Mouse (Mus musculus): ENCODE measurements around the gene Vps37b.

The Vps37b gene

DNA sequence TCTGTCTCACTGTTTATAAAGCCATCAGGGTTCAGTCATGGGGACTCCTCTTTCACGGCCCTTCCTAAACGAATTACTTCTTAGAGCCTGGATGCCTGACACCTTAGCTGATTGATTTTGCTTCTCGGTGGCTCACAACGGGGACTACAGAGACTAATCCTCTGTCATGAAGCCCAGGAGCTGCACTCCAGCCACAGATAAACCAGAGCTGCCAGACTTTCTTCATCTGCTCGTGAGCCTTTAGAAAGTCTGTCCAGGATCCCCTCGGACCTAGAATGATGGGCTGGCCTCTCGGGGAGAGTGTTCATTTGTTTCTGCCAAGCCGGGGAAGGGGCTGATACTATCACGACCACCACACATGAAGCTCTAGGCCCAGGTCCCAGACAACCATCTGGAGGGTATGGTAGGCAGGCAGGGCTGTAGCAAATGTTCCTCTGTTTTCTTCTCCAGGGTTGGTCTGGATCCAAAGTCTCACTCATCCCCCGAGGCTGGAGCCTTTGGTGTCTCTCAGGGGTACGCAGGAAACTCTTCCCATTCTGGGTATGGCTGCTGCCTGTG, 13.5 kb upstream of the Vps37b start:
- DNase-seq (ENCODE audit: low spot score): no peak

GRCm38 (mm10) chr5:124043999-124044398, 11.9 kb upstream of the Vps37b start:
- DNase-seq (ENCODE audit: low spot score): no peak

DNA sequence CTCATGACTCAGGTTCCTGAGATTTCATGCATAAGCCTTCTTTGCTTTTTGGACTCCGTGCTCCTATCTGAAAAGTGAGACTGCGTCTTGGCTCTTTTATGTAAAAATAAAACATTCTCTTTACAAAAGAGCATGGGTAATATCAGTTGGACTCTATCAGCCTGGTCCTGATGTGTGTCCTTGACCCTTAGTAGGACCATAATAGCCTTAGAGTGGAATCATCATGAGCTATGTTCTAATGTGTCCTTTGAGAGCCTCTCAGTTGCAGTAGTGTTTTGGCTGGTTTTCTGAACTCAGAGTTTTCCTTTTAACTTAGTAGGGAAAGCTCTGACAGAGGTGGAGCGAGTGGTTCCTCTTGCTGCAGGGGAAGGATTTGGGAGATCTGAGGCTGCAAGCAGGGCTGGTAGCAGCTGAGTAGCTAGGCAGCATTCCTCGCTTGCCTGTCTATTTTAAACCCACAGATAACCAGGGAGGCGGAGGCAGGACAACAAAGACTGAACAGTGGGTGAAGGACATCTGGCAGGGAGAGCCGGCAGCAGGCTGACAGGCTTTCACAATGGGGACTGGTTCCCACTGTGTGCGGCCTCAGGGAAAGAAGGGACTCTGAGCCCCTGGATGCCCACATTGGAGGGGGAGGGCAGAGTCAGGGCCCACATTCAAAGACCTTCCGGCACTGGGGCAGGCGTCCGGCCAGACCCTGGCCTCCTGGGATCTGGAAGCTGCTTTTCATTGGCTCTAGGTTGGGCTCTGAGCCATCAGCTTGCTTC, 11.3 kb upstream of the Vps37b start:
- DNase-seq (ENCODE audit: low spot score): no peak

DNA sequence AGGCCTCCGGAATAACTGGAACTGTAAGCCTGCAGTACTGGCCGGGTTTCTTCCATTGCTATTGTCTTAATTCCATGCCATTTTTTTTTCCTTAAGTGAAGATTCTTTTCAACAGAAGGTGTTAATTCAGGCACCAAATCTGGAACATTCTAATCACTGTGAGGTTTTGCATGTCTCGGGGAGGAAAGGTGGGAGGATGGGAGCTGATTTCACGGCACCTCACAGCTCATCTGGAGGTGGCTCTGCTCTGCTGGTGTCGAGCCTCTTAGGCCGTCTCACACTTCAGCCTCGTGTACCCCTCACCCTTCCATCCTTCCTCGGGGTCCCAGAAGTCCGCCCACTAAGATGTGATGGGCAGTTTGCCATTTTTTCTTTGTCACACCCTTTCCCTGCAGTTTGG, 9.0 kb upstream of the Vps37b start:
- DNase-seq (ENCODE audit: low spot score): no peak

GRCm38 (mm10) chr5:124039602-124040001, 7.5 kb upstream of the Vps37b start:
- DNase-seq (ENCODE audit: low spot score): no peak

DNA sequence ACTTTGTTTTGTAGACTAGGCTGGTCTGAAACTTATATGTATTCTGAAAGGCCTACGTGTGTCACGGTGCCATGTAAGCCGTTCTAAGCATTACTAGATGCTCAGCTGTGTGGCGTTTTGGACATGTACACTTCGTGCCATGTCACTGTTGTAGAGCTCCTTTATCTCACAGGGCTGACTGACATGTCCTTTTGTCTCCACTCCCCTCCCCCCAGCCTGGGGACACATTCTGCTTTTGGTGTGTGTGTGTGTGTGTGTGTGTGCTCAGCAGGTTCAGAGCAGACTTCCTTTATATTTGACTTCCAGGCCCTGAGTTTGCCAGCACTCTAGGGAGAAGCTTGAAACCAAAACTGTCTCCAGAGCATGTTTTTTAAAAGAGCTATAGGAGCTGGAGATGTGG, 4.8 kb upstream of the Vps37b start:
- DNase-seq (ENCODE audit: low spot score): peak; percentile 83

GRCm38 (mm10) chr5:124036341-124036740, 4.3 kb upstream of the Vps37b start:
- DNase-seq (ENCODE audit: low spot score): peak; percentile 80

DNA sequence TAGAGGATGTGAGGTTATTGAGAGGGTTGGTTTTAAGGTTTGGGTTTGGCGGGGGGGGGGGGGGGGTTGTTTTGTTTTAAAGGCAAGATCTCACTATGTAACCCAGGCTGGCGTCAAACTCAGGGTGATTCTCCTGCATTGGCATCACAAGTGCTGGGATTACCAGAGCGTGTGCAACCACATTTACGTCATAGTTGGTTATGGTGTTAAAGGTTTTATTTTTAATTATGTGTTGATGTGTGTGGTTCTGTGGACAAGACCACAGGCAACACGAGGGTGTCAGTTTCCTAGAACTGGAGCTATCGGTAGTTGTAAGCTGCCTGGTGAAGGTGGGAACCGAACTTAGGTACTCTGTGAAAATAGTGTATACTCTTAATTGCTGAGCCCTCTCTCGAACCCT, 3.7 kb upstream of the Vps37b start:
- peak; percentile 94 for DNase-seq (ENCODE audit: low spot score)

- peak; percentile 77 for DNase-seq (ENCODE audit: low spot score)
Measured at GRCm38 (mm10) chr5:124035406-124035805, 3.3 kb upstream of the Vps37b start.

DNA sequence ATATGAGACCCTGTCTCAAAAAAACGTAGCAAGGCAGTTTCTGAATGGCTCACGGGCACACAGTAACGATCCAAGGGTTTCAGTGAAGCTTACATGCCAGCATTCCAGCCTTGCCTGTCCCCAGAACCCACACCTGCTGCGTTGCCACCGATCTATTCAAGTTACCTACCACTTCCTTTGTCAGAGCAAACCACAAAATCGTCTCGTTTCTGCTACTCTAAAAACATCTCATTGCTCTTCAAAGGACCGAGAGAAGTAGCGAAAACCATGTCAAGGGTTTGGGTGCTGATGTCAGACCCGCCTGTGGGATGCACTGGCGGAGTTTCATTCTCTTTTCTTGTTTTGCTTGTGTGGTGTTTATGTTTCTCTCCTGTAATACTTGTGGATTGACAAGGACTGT, 2.4 kb upstream of the Vps37b start:
- peak; percentile 93 for DNase-seq (ENCODE audit: low spot score)

DNA sequence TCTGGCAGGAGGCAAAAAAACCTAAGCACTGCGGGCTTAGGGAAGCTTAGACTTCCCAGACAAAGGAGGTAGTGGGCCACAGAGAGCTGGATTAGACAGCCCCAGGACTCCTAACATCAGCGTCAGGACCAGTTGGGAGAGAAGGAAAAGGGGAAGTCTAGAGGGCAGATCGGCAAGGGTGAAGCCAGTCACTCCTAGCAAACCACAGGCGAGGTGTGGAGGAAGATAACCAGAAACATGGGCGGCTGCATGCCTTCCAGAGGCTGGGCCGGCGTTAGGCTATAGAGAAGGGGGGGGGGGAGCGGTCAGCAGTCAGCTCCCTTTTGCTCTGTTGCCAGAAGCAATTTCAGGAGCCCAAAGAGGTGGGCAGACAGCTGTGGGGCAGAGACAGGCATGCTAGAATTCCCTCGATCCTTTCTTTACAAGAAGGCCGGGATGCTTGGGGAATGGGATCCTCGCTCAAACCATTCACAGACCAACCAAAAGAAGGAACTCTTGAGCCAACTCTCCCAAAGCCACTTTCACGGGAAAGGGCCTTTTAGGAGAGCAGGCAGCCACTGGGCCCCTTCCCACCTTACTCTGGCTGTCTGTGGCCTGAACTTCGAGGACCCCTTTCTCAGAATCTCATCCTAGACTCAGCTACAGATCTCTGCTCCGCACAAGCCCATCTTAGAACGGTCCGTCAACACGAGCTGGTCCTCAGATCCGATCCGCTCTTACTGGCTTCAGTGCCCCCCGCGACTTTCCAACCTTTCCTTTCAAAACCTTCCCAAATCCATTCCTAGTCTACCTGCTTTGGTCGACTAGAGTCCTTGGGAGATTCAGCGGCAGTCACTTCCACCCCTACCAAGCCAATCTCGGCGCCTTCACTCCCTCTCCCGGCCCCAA, 758 bp downstream of the Vps37b start:
- peak; percentile 40 for DNase-seq (ENCODE audit: low spot score)

DNA sequence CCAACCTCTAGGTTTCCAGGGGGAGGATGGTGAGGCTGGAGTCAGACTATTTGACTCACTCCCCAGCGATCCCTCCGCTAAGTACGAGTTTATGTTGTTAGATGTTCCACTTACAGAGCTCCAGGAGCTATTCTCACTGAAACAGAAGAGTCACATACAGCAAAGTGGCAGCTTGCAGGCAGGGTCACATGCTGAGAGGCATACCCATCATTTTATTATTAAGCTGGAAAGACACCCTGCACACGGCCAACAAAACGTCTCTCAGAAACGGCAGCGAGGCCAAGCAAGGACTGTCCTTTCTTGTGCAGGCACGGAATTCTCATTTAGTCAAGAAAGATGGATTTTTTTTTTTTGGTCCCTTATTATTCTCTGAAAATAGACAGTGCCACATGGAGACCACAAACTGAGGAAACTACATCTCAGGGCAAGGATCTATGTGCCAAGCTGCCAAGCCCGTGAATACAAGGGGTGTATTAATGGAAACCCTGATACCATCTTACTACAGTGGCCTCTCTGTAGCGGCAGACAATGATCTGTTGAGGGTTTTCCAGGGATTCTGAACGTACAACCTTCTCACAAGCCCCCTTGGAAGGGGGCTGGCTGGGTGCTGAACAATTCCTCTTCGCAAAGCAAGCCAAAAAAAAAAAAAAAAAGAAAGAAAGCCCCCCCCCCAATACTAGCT, 1.5 kb downstream of the Vps37b start:
- peak; percentile 59 for DNase-seq (ENCODE audit: low spot score)

DNA sequence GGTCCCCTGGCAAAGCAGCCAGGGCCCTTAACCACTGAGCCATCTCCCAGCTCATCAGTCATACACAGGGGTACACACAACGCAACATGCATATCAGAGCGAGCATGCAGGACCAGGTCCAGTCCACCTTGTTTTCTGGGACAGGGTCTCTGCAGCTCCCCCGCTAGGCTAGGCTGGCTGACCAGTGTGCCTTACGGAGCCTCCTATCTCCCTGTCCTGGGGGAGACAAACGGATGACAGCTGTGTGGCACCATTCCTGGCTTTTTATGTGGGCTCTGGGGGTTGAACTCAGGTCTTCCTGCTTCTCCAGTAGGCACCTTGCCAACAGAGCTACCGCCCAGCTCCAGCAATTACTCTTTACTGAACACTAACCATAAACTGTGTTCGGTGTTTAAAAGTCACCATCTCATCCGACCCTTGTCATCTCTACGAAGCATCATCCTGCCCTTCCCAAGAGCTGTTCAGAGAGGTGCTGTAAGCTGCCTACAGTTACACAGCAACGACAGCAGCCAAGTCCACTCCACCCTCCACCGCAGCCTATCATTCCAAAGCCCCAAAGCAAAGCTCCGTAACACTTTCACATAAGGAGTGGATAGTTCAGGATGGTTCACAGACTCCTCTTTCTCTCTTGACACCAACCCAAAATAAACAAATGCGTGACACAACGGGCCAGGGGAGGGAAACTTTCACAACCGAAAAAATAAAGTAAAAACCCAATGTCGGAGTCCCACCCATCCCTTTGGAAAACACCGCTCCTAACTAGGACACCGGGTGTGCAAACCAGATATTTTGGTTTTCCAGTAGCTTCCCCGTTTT, 2.6 kb downstream of the Vps37b start:
- DNase-seq (ENCODE audit: low spot score): peak; percentile 66

DNA sequence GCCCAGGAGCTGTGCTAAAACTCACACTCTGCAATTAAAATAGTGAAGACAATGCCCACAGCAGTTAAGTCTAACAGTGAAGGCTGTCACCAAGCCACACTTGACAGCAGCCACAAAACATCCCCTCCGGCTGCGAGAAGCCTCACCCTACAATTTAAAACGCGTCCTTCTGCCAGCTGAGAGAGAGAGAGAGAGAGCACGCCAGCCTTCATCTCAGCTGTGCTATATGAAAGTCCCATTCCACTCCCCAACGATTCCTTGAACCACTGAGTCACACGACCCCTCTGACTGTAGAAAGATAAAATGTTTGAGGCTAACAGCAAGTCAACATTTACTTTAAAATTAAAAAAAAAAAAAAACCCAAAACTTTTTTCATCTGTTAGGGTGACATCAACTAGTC, 3.4 kb downstream of the Vps37b start:
- DNase-seq (ENCODE audit: low spot score): peak; percentile 75

DNA sequence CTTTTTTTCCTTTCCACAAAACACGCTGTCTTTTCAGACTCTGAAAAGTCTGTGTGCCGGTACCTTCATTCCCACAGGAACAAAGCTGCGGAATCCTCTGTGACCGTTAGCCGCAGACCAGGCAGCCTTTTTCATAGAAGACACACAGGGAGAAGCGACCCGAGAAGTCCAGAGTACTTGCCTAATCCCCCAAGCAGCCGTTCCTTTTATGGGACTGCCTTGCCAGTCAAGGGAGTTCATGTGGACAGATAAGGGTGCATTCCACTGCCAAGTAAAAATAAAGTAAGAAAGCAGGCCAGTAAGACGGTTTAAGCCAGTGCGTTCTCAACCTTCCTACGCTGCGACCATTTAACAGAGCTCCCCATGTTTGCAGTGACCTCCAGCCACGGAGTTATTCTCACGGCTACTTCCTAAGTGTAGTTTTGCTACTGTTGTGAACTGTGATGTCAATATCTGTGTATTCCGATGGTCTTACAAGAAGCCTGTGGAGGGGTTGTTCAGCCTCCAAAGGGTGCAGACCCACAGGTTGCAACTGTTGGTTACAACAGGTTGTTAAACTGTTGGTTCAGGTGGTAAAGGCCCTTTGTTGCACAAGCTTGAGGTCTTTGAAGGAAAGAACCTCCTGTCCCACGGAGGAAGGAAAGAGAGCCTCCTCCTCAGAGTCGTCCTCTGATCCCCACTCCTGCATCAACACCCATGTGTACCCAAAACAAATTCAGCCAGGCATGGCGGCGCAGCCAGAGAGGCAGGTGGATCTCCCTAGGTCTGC, 4.2 kb downstream of the Vps37b start:
- DNase-seq (ENCODE audit: low spot score): peak; percentile 54

DNA sequence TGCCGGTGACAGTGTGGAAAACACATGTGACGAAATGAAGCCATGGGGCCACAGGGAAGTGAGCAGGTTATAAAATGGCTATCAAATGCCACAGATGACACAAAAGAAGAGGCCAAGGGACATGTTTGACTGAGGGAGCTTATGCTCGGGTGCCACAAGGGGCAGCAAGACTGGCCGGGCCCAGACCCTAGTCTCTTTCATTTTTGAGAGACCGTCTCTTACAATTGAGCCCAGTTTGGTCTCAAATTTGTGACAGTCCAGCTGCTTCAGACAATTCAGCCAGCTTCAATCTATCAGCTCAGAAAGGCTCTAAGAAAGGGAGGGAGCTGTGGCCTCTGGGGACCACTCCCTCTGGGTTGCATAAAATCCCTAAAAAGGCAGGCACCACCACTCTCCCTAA, 5.5 kb downstream of the Vps37b start:
- DNase-seq (ENCODE audit: low spot score): peak; percentile 33

GRCm38 (mm10) chr5:124025587-124026441, 6.3 kb downstream of the Vps37b start:
- peak; percentile 23 for DNase-seq (ENCODE audit: low spot score)

- peak; percentile 36 for DNase-seq (ENCODE audit: low spot score)
Measured at GRCm38 (mm10) chr5:124025146-124025545, 6.9 kb downstream of the Vps37b start.

DNA sequence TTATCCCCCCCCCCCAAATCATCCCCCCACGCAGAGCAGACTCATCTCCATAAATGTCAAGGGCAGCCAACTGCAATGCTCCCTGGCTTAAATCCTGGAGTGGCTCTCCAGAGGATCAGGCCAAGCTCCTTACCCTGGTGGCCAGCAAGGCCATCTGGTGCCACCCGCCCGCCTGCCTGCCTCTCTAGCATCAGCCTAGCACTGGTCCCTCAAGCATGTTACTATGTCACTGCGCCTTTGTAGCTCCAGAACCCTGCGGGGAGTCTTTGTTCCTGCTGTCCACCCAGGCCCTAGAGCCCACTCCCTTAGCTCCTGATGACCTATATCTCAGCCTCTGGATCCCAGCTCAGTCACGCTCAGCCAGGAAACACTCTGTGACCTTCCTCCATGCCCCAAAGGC, 7.4 kb downstream of the Vps37b start:
- no peak for DNase-seq (ENCODE audit: low spot score)

- peak; percentile 60 for DNase-seq (ENCODE audit: low spot score)
Measured at GRCm38 (mm10) chr5:124022365-124022764, 9.7 kb downstream of the Vps37b start.

All from T-cell, adult 2 months (primary cell).